Mouse (Mus musculus) lung, adult 18-20 months (tissue): ENCODE measurements around the gene Qpct.

ENCODE experiments used
- DNase-seq, 2 experiments: peaks; one replicate each; pipeline ENCODE4 v3.0.0; 2022; ENCODE audit warnings: mixed read lengths in 2 of 2

Qpct gene

DNA sequence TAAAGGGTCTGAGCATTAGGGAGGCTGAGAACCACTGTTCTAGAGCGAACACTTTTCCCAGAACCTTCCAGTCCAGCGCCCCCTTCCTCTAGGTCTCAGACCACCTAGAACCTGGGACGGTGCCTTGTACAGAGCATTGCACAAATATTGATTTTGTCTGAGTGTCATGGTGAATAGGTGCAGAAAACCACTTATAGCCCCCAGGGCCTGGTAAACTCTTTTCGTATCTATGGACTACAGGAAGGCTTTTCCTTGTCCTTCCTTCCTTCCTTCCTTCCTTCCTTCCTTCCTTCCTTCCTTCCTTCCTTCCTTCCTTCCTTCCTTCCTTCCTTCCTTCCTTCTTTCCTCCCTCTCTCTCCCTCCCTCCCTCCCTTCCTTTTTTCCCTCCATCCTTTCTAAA, at the start of gene Qpct:
TSS of gene Qpct (plus strand) at position 301 of the 400 bp plus-strand sequence.
- DNase-seq = no peak

- no peak for DNase-seq
These were observed 38.1 kb upstream of the Qpct start for GRCm38 (mm10) chr17:79013625-79014024.

- DNase-seq = no peak
These were observed 36.6 kb upstream of the Qpct start for GRCm38 (mm10) chr17:79014911-79015685.

DNA sequence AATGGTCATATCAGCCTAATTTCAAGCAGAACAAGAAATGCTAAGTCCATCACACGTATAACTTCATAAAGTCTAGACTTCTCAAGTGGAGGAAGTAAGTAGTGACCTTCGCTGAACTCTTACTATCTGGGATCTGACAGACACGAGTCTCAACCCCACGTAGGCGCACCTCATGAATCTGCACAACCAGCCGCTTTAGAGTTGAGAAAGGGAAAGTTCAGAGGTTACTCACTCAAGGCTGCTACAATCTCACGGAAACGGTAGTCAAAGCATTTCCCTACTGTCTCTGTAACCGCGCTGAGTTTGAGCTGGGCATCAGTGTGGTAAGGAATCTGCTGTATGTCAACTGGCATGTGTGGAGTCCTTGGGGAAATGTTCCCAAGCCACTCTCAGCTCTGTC, 35.9 kb upstream of the Qpct start:
- DNase-seq = no peak

DNA sequence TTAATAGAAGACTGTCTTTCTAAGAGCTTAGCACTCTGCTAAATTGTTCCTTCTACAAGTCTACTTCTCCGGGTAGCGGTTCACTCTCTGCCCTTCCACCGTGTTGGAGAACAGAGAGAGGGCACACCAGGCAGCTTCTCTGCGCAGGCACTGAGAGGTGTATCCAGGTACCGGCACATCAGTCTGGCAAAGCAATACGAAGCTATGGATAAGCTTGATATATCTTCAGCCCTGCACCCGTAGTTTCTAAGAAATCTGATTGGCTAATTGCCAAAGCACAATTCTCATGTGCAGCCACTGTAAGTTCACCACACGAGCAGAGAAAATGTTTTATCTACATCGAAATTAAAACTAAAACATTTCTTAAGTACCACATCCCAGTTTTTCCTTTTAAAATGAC, 33.3 kb upstream of the Qpct start:
- DNase-seq = no peak

DNA sequence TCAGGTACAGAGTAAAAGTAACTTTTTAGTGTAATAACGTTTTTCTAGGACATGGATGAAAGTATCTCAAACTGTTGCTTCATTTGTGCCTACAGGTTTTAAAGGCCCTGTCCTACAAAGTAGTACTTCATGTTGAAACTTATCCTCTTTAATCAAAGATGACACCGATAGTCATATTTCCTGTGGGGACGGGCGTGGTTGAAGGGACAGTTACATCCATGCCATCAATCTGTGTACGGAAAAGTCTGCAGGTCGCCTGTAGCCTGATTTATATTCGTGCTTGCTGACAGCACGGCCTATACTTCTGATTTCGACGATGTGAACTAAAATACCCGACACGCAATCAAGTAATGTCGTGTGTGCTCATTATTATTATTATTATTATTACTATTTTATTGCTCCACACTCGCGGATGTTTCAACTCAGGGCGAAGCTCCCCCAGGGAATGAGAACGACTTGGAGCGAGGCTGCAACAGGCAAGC, 31.9 kb upstream of the Qpct start:
- DNase-seq = peak in 1 of 2 experiments; percentile 29

DNA sequence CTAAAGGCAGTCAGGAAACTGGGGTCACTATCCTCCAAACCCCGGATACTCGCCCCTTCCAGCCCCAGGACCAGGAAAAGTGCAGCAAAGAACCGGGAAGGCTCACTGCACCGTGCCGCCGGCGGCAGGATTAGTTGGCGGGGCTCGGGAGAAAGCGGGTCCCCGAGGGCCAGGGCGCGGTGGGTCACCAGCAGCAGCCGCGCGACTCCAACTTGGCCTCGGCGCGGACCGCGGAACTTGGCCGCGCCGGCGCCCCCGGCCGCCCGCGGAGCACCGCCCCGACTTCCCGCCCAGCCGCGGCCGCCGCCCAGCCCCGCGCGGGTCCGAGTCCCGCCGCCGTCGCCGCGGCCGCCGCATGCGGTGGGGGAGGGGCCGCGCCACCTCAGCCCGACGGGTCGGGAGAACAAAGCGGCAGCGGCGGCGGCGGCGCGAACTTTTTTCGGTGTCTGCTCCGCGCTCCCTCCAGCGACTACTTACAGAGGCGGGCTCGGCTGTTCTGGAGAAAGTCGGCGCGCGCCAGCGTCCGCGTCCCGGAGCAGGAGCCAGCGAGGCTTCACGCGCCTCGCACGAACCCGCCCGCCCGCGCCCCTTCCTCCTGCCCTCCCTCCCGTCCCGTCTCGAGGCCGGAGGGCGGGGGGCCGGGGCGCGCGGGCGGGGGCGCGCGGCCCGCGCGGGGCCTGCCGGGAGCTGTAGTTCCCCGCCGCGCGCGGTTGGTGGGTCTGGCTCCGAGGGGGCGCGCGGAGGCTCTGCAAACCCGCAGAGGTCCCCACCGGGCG, 31.3 kb upstream of the Qpct start, which contains the start of gene Prkd3:
TSS of gene Prkd3 (minus strand) at position 609 of the 776 bp plus-strand sequence.
- peak; percentile 58 to 66 for DNase-seq

GRCm38 (mm10) chr17:79020984-79021335, 30.7 kb upstream of the Qpct start:
- DNase-seq = no peak

DNA sequence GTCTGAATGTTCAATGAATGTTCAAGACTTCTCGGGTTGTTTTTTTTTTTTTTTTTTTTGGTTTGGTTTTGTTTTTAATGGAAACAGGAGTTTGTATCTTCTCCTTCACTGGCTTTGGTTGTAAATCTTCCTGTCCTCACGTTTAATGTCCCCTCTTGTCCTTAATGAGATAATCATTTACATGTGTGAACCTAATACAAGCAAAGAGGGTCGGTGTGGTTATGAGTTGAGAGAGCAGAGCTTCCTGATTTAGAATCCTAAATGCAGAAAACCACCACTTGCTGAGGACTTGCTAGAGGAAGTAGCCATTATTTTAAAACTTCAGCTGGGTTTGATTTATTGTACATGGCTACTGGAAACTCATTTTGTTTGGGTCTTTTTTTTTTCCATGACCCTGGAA, 29.0 kb upstream of the Qpct start:
- DNase-seq = no peak

DNA sequence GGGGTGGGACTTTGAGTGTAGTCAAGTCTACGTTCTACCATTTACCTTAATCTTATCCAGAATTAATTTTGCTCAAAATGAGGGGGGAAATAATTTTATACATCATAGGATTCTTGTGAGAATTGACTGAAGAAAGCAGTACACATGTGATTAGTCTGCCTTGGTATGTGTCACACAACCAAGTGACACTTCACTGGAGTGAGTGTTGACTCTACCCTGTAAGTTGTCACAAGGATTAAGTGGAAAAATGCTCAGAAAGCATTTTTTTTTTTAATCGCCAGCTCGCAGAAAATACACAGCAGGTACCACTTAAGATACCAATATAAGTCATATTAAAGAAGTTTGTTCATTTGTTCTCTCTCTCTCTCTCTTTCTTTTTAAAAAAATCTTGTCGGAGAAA, 27.2 kb upstream of the Qpct start:
- peak in 1 of 2 experiments; percentile 29 for DNase-seq

DNA sequence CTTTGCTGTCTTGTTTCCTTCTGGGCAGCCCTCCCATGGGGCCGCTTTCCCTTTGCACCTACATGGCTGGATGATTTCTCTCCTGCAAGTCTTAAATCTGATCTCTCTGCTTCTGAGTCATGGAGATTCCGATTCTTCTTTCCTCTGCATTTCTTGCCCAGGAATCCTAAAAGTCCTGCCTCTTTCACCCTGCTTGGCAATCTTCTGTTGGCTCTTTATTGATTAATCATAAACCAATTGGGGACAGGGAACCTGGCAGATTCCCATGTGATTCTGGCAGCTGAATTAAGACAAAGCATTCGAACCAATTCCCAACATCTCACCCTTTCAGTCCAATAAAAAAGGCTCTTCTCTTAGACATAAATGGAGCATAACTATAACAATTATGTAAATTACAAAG, 22.5 kb upstream of the Qpct start:
- no peak for DNase-seq

GRCm38 (mm10) chr17:79031569-79031968, 20.1 kb upstream of the Qpct start:
- no peak for DNase-seq

DNA sequence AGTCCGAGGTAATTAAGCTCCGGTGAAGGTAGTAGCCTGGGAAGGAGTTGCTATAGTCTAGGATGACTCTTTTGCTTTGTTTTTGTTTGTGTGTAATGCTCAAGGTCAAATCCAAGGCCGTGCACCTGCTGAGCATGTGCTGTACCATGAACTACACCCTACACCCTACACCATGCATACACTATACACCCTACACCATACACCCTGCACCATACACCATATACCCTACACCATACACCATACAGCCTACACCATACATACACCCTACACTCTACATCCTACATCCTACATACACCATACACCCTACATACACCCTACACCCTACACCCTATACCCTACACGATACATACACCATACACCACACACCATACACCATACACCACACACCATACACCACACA, 18.9 kb upstream of the Qpct start:
- DNase-seq = no peak

DNA sequence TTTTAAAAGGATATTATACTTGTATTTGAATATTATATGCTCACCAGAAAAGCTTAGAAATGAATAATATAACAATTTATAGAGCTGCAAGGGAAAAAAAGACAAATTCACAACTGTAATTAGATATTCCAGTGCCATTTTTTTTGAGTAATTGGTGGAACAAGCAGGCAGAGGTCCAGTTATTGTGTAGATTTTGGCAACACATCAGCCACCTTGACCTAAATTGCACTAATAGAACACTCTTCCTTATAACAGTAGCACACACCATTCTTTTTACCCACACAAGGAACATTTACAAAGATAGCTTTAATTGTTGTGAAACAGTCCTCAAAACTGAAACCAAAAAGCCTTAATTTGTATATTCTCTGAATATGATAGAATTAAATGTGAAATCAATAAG, 12.0 kb upstream of the Qpct start:
- no peak for DNase-seq

DNA sequence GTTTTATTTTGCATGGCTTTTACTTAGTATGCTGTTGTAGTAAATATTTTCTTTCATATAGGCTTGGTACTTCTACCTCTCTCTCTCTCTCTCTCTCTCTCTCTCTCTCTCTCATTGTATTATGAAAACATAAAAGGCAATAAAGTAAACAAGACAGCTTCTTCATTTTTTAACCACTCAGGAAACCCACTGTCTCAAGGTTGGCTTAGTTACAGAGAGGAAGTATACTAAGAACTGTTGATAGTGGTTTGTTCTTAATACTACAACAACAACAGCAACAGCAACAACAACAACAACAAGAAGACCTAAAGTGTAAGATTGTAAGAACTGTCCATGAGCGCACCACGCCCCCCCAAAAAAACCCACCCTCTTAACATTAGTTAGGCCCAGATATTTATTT, 8.0 kb upstream of the Qpct start:
- no peak for DNase-seq

DNA sequence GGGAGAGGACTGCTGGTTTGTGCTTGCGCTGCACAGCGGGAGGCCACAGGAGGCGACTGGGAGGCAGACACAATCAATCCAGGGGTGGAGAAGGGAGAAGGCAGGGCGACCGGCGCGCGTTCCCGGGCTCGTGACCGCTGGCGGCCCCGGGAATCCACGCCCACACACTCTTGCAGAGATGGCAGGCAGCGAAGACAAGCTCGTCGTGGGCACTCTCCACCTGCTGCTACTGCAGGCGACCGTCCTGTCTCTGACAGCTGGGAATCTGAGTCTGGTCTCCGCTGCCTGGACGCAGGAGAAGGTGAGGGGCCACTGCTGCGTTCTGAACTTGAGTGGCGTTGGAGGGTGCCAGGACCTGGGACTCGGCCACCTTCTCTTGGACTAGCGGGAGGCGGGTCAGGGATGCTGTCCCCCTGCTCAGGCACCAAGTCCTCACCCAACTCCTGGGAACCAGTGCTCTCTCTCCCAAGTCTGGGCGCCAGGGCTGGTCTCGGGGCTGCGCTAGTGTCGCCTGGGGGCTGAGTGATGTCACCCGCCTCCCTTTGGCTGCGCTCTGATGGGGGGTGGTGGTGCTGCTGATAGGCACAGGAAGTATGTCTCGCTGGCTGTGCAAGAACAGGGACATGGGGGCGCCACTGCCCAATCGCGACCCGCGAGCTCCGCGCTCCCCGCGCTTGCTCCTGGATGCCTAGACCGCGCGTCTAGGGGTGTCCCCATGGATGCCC, 544 bp downstream of the Qpct start:
- peak; percentile 61 to 72 for DNase-seq

DNA sequence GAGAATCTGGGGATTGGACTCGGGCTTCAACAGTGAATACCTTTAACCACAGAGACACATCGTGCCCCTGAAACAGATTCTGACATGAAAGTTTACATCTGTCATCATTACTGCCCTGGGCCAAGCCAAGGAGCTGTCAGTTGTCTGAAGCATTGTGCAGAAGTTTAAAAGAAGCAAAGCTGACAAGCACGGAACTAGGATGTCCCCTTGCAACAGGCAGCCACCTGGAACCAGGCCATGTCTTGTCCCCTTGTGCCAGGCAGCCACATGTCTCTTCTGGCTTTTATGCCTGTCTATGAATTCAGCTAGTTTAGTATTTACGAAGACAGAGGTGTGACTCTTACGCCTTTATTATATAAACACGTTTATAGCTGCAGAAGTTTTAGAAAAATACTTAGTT, 6.6 kb downstream of the Qpct start:
- no peak for DNase-seq

GRCm38 (mm10) chr17:79060221-79060620, 8.5 kb downstream of the Qpct start:
- DNase-seq = no peak

DNA sequence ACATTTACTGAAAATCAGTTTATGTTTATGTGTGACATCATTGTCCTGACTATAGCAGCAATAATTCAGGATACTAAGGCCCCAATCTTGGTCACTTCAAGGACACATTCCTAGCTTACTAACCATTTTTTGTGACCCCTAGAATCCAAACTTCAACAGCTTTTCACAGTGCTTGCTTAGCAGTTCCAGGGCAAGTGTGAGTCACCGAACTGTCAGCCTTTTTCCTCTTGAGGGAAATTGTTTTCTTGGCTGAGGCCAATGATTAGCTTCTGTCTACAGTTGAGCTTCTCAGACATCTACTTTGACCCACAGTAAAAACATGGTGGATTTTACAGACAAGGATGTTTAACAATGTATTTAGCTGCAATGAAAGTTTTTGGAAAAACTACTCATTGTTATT, 12.5 kb downstream of the Qpct start:
- DNase-seq = no peak

DNA sequence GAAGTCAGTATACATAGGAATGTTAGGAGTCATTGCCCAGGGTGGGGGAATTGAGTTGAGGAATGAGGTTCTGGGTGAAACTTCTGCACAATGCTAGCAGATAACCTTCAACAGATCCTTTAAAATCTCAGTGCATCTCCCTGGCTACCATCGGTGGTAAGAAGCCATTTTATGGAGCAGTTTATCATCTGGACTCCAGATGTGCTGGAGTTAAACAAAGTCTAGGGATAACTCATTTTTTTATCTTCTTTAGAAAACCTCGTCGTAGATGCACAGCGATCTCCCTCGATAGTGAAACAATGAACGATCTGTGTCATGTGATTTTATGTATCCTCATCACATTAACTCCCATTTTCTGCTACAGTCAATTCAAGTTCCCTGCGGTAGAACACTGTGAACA, 16.9 kb downstream of the Qpct start:
- no peak for DNase-seq

- DNase-seq = peak in 1 of 2 experiments; percentile 18
These were observed 17.3 kb downstream of the Qpct start for GRCm38 (mm10) chr17:79069019-79069418.

- DNase-seq = no peak
These were observed 18.2 kb downstream of the Qpct start for GRCm38 (mm10) chr17:79069766-79070480.

- DNase-seq = no peak
These were observed 20.2 kb downstream of the Qpct start for GRCm38 (mm10) chr17:79071951-79072350.
